Mouse (Mus musculus): ENCODE measurements around the gene Mrpl19. TPM values are rescaled to one million over a fixed set of nuclear protein-coding genes. Genes with fewer than 3 reads are reported as not detected.
A peak's percentile ranks its signal among the peaks of the same experiment; 100 is the strongest.

Gene Mrpl19
- total RNA-seq, 2 experiments from 2014 or later, result 27.5 to 44.7 TPM

DNA sequence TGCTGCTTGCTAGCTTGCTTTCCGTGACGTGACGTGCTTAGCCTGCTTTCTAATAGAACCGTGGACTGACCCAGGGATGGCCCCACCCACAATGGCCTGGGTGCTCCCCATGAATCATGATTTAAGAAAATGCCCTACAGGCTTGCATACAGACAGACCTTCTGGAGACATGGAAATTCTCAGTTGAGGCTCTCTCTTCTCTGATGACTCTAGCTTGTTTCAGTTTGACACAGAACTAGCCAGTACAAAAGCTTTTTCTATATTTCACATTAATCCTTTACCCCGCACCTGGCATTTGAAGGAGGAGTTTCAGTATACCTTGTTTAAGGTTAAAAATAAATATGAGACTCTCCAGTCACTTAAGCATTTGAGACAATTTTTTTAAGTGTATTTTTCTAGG, 24.0 kb downstream of the Mrpl19 start:
- no peak for ATAC-seq (replicated peaks; ENCODE audit: poor library complexity)

DNA sequence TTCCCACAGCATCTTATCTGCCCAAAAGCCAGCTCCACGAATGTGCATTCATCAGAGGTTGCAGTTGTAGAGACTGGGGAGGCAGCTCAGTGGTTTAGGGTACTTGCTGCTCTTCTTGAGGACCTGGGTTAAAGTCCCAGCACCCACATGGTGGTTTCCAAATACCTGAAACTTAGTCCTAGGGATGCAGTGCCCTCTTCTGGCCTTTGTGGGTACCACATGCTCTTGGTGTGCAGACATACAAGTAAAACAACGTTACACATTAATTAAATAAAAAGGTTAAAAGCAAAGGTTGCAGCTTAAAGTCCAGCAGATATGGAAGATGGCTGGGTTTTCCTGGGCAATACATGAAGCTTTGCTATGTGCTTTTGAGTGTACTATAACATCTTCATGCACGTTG, 32.5 kb downstream of the Mrpl19 start:
- ATAC-seq (replicated peaks; ENCODE audit: poor library complexity), result 0 out of 2 replicates have a peak, but pooled peaks have one; percentile 31

DNA sequence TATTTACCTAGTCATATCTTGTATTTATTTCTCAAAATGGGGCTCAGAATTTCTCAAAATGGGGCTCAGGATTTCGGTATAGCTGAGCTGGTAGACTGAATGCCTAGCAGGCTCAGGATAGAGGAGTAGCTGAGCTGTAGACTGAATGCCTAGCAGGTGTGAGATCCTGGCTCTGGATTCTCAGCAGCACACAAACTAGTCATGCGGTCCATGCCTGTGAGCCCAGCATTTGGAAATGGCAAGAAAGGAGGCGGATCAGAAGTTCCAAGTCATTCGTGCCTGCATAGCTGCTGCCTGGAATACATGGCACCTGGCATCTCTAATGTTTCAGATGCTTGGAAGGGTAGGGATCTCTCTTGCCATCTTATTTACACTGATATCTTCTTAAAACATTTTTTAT, 36.4 kb downstream of the Mrpl19 start:
- no peak for ATAC-seq (replicated peaks; ENCODE audit: poor library complexity)

DNA sequence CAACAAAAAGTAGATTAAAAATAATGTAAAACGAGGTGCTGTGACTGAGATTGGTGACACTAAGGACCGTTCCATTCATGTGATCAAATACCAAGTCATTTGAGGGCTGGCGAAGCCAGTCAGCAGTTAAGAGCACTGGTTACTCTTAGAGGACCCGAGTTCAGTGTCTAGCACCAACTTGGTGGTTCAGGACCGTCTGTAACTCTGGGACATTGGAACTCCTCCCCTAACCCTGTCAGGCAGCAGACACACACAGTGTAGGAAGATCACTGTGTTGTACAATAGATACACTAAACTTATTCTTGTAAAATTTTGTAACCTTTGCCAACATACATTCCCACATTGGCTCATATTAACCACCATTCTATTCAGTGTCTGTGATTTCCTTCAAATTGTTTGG, 41.5 kb downstream of the Mrpl19 start:
- ATAC-seq (replicated peaks; ENCODE audit: poor library complexity), result peak; percentile 38

DNA sequence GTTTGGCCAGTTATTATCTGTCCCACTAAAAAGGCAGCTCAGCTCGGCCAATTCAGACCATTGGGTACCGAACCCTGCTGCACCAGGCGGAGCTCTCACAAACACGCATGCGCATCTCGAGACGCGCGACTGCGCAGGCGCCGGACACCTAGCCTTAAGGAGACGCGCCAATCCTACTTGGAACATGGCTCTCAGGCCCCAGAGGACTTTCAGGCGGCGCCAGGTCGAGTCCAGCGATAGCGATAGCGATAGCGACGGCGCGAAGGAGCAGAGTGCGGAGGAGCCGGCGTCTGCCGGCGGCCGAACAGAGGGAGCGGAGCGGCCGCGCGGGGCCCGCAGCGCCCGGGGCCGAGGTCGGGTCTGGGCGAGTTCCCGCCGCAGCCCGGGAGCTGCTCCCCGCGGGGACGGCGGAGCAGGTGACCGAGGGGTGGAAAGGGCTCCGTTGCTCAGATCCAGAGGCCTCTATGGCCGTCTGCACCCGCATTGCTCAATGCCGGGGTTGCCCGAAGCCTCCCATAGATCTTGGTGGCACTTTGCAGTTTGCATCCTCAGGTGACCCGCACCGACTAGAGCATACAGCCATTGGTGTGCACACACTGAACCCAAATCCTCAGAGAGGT, 42.1 kb downstream of the Mrpl19 start, which contains the start of gene Gcfc2:
TSS of gene Gcfc2 (plus strand) at position 147 of the 620 bp plus-strand sequence.
- ATAC-seq (replicated peaks; ENCODE audit: poor library complexity), result peak; percentile 87

DNA sequence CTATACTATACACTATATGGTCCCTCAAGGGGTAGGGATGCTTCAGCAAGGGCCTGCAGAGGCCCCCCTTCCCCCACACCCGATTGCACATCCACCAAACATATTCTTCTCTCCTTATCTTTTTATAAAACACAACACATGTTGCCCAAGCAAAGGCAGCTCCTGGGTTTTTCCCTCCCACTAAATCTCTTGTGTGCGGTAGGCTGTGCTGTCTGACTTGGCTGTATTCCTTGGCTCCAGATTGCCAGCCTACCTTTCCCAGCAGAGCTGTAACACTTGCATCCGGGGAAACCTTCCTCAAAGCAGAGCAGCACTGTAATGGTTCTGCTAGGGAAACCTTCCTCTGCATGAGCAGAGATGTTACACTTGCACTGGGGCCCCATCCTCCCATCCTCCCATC, 53.6 kb downstream of the Mrpl19 start:
- ATAC-seq (replicated peaks; ENCODE audit: poor library complexity), result no peak

DNA sequence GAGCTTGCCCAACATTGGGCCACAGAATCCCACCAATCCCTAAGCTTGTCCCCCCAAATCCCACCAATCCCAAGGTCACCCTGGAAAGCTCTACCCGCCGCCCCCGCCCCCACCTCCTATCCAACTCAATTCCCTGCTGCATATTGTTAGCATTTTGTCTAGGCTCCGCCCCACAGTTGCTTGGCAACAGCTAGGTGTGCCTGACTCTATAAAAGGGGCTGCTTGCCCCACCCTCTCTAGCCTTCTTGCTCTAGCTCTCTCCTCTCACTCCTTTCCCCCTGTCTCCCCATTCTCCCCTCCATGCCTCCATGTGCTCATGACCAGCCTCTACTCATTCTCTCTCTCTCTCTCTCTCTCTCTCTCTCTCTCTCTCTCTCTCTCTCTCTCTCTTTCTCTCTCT, 54.0 kb downstream of the Mrpl19 start:
- ATAC-seq (replicated peaks; ENCODE audit: poor library complexity), result no peak

DNA sequence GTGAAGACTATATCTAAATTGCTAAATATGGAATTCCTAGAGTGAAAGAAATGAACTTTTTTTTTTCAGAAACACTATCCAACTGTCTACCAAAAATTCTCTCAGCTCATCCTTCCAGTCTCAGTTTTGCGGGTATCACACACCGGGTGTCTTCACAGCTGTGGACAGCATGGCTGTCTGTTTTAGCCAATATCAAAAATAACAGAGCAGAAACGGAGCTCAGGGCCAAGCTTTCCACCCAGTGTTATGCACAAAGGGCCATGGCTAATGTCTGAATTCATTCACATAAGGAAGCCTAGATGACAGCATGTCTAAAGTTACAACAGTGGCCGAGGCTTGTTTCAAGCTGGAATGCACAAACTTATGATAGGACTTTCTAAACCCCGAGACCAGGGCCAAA, 54.5 kb downstream of the Mrpl19 start:
- ATAC-seq (replicated peaks; ENCODE audit: poor library complexity), result no peak

DNA sequence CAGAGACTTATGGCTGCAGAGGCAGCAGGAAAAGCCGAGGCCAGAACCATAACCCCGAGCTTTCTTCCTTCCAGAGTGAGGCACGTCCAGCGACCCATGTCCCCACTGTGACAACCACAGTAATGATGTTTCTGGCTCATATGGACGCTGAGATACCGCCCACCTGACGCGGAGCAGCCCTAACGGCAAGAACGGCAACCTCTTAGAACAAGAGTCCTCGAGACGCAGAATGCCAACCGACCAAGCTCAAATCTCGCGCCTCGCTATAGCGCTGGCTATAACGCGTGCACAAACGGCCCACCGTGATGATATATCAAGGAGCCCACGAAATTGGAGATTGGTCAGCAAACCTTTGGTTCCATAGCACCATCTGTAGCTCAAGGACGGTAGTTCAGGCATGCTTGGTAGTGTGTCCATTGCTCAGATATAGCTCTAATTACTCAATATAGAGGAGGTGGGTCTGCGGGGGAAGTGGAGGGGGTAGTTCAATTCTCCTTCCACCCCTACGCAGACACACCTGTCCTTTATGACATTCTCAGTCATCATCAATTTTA, 55.4 kb downstream of the Mrpl19 start:
- no peak for ATAC-seq (replicated peaks; ENCODE audit: poor library complexity)

Other genes starting within 250 kb of the Mrpl19 start
- 12.9 and 23.4 TPM in 2 replicates for gene Gcfc2, start 42.3 kb downstream of the Mrpl19 start, total RNA-seq (2015)
- gene Gcfc2, start 42.3 kb downstream of the Mrpl19 start, total RNA-seq (2017), result 16.7 and 33.4 TPM in 2 replicates
- not detected in 2 replicates for gene Eva1a, start 75.1 kb upstream of the Mrpl19 start, total RNA-seq (2015)
- gene Eva1a, start 75.1 kb upstream of the Mrpl19 start, total RNA-seq (2017), result not detected in 2 replicates